Mouse (Mus musculus): ENCODE results near the gene Ncf1.
A peak's percentile ranks its signal among the peaks of the same experiment; 100 is the strongest.

Gene Ncf1

GRCm38 (mm10) chr5:134229391-134229790 lies at the start of gene Ncf1:
TSS of gene Ncf1 (minus strand) at chr5:134229625.
- DNase-seq (ENCODE audit: low spot score): no peak

- no peak for DNase-seq (ENCODE audit: low spot score)
Observed at GRCm38 (mm10) chr5:134277109-134277508, 47.7 kb upstream of the Ncf1 start.

GRCm38 (mm10) chr5:134275556-134275955 lies 46.1 kb upstream of the Ncf1 start:
- DNase-seq (ENCODE audit: low spot score): no peak

GRCm38 (mm10) chr5:134275021-134275420 lies 45.6 kb upstream of the Ncf1 start:
- no peak for DNase-seq (ENCODE audit: low spot score)

GRCm38 (mm10) chr5:134273761-134274160 lies 44.3 kb upstream of the Ncf1 start:
- DNase-seq (ENCODE audit: low spot score): no peak

GRCm38 (mm10) chr5:134272761-134273160 lies 43.3 kb upstream of the Ncf1 start:
- no peak for DNase-seq (ENCODE audit: low spot score)

- no peak for DNase-seq (ENCODE audit: low spot score)
Observed at GRCm38 (mm10) chr5:134271421-134271820, 42.0 kb upstream of the Ncf1 start.

- no peak for DNase-seq (ENCODE audit: low spot score)
Observed at GRCm38 (mm10) chr5:134270566-134270965, 41.1 kb upstream of the Ncf1 start.

- no peak for DNase-seq (ENCODE audit: low spot score)
Observed at GRCm38 (mm10) chr5:134269751-134270150, 40.3 kb upstream of the Ncf1 start.

GRCm38 (mm10) chr5:134268751-134269150 lies 39.3 kb upstream of the Ncf1 start:
- no peak for DNase-seq (ENCODE audit: low spot score)

- no peak for DNase-seq (ENCODE audit: low spot score)
Observed at GRCm38 (mm10) chr5:134266404-134266803, 37.0 kb upstream of the Ncf1 start.

GRCm38 (mm10) chr5:134265890-134266289 lies 36.5 kb upstream of the Ncf1 start:
- no peak for DNase-seq (ENCODE audit: low spot score)

- DNase-seq (ENCODE audit: low spot score): no peak
Observed at GRCm38 (mm10) chr5:134260001-134260636, 30.7 kb upstream of the Ncf1 start.

- DNase-seq (ENCODE audit: low spot score): no peak
Observed at GRCm38 (mm10) chr5:134258934-134259333, 29.5 kb upstream of the Ncf1 start.

- DNase-seq (ENCODE audit: low spot score): no peak
Observed at GRCm38 (mm10) chr5:134258395-134258794, 29.0 kb upstream of the Ncf1 start.

- no peak for DNase-seq (ENCODE audit: low spot score)
Observed at GRCm38 (mm10) chr5:134257349-134258031, 28.1 kb upstream of the Ncf1 start.

GRCm38 (mm10) chr5:134255294-134255693 lies 25.9 kb upstream of the Ncf1 start:
- no peak for DNase-seq (ENCODE audit: low spot score)

GRCm38 (mm10) chr5:134253806-134254205 lies 24.4 kb upstream of the Ncf1 start:
- no peak for DNase-seq (ENCODE audit: low spot score)

- no peak for DNase-seq (ENCODE audit: low spot score)
Observed at GRCm38 (mm10) chr5:134251083-134251482, 21.7 kb upstream of the Ncf1 start.

- DNase-seq (ENCODE audit: low spot score): no peak
Observed at GRCm38 (mm10) chr5:134250601-134251000, 21.2 kb upstream of the Ncf1 start.

- DNase-seq (ENCODE audit: low spot score): no peak
Observed at GRCm38 (mm10) chr5:134249245-134249649, 19.8 kb upstream of the Ncf1 start.

GRCm38 (mm10) chr5:134248608-134249244 lies 19.3 kb upstream of the Ncf1 start:
- DNase-seq (ENCODE audit: low spot score): peak; percentile 64

GRCm38 (mm10) chr5:134246146-134246545 lies 16.7 kb upstream of the Ncf1 start:
- DNase-seq (ENCODE audit: low spot score): peak; percentile 64
